Mouse (Mus musculus) liver, adult (tissue): Measurements from ENCODE around the gene Hsd17b11.

Experiments used
- GATA4 ChIP-seq: IDR thresholded peaks from 2 replicates; pipeline ENCODE4 v1.6.1; 2014; ENCODE audit warnings: mild to moderate bottlenecking, low read length; ENCODE audit not compliant: insufficient replicate concordance

The Hsd17b11 gene

DNA sequence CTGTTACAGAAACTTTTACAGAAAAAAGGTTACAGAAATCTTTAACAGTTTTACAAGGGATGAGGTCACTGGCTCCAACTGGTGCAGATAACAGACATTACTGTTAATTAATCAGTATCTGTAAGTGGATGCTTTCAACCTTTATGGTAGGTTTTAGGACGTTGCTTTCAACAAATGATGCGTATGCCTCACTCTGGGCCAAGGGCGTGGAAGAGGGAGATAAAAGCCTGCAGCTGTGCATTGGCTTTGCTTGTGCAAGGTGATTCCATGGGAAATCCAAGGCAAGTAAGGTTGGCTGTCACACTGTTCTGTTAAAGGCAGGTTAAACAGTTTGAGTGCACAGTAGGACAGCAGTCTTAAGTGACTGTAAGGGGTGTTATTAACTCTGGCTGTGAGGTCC is 14.9 kb downstream of the Hsd17b11 start:
- no peak for TF ChIP-seq GATA4

DNA sequence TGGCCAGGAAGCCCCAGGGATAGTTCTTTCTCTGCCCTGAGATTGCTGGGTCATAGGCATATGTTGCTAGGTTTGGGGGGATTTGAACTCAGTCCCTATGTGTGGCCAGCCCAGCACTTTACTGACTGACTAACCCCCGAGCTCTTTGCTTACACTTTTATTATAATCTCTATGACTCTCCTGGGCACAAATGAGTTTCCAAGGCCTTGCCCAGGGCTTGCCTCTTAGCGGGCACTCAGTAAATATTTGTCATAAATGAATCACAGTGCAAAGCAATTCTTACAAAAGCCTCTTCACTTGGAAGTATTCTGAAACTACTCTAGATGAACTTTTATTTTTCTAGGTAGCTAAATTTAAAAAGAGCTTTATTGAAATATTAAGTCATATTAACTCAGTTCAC is 17.8 kb downstream of the Hsd17b11 start:
- TF ChIP-seq GATA4, result no peak

DNA sequence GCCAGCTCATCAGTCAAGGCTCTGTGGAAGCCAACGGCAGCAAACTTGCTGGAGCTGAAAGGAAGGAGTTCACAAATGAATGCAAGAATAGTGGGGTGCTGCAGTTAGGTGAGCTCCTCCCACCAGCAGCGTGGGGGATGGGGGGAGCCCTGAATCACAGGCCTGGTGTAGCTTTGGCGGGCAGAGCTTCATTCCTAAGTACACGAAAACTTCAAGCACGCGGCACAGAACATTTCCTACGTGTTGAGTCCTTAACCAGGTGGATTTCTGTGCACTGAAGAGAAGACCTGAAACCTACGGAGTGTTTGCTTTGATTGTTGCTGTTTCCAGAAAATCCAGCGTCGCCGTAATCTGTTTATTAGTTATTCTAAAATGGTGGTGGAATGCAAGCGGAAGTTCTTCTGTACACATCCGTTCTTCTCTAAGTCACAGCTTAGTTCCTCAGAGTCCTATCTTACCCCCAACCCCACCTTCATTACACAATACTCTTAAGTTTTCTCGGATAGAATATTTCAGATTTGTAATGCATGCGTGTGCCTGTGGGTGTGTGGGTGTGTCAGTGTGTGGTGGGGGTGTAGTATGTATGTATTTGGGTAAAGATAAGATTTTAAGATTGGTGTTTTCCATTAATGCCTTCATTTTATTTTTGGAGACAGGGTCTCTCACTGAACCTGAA is 18.3 kb downstream of the Hsd17b11 start:
- no peak for TF ChIP-seq GATA4

DNA sequence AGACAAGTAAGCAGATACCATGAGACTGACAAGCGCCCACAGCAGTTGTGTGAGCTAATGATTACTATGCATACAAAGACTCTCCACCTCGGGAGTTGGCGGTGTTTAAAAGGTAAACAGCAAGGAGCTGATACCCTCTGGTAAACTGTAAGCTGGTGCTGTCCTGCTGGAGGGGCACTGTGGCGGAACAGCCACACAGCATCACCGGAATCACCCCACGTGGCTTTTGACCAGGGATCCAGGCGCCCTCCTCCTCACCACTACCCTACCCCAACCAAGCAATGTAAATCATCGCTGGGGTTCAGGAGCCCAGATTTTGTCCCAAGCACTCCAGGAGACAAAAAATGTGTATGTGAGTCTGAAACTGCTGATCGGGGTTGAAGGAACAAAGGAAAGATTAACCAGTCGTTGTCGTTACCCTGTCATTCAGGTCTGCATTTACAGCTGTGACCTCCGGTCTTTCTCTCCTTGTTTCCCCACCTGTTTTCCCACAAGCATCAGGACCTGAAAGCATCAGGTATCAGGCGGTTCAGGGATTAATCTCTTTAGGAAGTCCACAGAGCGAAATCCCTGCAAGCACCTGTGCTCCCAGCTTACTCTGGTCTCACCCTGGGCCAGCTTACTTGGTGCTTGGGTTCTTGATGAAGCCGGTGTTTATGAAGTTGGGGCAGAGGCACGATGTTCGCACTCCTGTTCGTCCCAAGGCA is 19.0 kb downstream of the Hsd17b11 start:
- TF ChIP-seq GATA4, result no peak

DNA sequence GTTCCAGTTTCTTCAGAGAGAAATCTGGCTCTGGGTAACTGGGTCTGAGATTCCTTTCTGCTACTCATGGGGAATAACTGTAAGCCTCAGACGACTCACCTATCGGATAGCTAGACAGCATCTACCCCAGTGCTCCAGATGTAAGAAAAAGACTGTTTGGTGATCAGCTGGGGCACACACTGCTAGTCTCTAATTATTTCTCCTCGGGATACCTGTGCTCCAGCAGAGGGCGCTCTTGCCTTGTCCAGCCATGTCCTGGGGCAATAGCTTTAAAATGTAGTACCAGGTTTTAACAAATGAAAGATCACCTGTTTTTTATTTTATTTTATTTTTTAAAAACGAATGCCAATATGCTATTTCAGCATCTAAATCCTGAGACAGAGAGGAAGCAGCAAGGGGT is 22.0 kb downstream of the Hsd17b11 start:
- TF ChIP-seq GATA4, result no peak

DNA sequence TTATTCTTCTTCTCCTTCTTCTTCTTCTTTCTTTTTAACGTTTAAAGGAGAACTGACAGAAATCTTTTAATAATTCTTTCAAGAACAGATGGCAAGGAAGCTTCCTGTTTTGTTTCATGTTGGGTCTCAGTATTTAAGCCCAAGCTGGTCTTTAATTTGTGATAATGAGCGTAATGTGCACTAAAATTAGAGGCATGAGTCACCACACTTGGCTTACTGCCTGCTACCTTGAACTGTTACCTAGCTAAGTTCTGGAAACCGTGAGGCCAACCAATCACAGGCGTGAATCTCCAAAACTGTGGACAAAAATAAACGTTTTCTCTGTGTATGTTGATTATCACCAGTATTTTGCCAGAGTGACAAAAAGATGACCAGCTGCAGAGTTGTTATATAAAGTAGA is 23.0 kb downstream of the Hsd17b11 start:
- TF ChIP-seq GATA4, result no peak

DNA sequence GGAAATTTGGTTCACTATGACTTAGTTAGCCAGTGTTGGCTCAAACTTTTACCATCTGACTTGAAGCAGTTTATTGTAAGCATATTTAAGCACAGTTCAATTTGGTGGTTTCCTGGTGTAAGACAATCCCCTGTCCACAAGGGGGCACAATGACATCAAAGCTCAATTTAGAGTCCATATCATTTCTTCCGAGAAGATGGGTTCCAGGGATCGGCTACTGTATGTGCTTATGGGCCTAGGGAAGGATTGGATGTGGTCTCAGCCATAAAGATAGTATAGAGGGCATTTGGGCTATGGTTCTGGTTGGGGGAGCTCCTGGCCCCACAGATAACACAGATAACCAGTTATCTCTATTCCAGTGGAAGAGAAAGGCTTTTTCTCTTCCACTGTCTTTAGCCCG is 26.5 kb downstream of the Hsd17b11 start:
- TF ChIP-seq GATA4, result peak; percentile 5; the same call in 1 of the 2 replicates

DNA sequence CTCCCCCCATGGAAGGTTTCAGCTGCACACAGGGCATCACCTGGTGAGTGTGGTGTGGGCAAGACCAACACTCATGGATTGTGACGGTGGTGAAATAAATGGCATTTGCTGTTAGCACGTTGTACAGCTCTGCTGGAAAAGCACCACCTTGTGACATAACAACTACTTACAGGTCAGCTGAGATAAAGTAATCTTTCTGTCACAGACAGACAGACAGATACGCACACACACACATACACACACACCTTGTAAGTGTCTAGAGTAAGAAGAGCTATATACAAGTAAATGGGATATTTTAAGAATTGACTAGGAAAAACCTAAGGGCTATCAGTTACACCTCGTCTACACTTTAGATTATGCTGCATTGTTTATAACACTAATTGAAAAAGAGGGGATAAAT is 27.1 kb downstream of the Hsd17b11 start:
- no peak for TF ChIP-seq GATA4

DNA sequence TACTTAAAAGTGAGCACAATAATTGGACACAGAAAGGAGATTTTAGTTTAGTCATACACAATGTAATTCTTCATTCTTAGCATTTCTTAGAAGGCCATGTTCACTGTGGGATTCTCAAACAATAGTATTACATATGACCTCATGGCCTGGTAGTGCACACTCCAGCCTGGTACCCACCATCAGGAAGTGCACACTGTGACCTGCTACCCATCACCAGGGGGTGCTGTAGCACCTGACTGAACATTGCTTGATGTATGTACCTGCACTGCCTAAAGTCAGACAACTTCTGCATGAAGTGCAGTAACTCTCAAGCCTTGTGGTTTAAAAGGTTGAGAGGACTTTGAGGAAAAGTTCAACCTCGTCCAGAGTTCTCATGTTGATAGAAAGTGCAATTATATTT is 28.1 kb downstream of the Hsd17b11 start:
- no peak for TF ChIP-seq GATA4

DNA sequence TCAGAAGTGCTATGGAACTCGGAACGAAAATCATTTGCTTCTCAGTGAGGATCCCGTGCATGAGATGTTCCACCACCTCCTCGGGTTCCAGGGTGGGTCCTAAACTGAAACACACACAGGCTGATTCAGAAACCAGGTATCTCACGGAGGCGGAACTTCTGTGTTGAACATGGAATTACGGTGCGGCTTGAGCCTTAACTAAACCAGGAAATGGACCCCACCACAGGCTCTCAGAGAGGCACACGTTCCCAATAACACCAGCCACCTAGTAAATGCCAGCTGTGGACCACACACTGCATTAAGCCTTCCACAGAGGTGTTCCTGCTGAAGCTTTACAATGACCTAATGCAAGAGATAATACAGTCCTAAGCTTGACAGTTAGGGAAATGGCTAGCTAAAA is 28.9 kb downstream of the Hsd17b11 start:
- no peak for TF ChIP-seq GATA4

DNA sequence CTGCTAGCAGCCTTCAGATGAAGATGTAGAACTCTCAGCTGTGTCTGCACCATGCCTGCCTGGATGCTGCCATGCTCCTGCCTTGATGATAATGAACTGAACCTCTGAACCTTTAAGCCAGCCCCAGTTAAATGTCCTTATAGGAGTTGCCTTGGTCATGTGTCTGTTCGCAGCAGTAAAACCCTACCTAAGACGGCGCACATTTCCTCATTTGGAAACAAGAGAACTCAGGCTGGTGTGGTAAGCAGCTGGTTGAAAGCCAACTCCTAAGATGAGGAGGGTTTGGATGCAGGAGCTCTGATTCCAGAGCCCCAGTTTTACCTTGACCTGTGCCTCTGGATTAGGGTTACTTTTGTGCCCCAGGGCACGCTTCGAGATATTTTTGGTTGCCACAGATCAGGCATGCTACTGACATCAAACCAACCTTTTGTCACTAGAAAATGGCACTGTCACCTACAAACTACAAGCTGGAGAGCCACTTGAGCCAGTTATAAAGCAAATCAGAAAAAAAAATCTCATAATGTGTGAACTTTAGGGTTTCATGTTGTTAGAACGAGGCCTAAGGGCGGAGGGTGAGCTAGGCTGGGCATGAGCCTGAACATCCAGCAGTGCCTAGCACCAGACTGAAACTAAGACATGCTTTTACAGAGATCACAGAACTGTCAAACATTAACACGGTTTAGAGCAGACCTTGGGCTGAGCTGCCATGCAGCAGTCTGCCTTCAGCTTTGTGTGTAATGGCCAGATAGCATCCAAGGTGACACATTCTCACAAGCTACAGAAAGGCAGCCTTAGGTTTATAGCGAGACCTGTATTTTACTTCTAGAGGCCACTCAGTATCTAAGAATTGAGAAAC is 40.8 kb downstream of the Hsd17b11 start:
- TF ChIP-seq GATA4, result no peak

DNA sequence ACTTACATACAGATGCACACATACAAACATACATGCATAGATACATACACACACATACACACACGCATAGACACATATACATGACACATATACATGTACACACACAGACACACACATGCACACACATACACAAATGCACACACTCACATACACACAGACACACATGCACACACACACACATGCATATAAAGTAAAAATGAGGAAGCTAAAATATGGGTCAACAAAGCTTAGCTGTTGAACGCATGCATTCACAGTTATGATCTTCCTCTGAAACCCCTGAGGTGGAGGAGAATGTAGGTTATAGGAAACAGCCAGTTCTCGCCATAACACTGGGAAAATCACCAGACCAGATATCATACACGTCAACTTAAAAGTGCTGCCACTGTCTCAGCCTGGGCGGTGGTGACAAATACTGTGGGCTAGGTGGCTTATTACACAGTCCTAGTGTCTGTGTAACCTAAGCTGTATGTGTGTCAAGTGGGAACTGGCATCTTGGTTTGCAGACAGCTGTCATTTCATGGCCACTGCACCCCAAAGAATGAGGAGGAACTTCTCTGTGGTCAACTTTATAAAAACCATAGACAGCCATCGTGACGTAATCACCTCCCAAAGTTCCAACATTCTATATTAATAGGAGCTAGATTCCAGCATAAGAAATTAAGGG is 43.7 kb downstream of the Hsd17b11 start:
- TF ChIP-seq GATA4, result no peak

DNA sequence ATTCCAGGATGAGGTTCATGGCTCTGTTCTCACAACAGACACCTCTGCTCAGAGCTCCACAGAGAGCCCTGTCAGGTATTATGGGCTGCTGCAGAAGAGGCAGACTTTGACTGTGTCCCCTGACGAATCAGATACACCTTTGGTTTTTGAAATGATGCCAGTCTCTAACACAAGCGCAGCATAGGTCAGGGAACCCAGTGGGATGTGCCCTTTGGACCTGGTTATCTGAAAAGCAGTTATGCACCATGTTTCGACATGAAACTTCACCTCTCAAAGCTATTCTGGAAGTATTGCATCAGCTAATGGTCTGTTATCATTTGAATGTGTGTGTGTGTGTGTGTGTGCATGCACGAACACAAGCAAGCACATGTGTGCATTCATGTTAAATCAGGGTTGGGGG is 44.4 kb downstream of the Hsd17b11 start, which contains the start of gene Hsd17b13:
Hsd17b13 (minus strand) TSS at position 114 of the 400 bp plus-strand sequence.
- peak; percentile 99 for TF ChIP-seq GATA4

DNA sequence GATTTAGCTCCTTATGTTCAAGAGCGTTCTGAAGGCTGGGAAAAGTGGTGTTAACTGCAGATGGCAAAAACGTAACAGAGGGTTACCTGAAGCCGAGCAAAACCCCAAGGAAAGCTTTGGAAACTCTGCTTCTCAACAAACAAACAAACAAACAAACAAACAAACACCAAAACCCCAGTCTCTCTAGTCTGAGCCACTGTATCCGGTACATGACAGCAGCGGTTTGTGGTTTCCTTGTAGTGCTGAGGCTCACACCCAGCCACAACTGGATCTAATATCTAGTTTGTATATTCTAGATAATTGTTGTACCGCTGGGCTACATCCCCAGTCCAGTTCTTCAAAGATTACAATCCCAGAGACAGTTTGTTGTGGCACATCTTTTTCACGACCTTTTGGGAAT is 46.0 kb downstream of the Hsd17b11 start:
- no peak for TF ChIP-seq GATA4

DNA sequence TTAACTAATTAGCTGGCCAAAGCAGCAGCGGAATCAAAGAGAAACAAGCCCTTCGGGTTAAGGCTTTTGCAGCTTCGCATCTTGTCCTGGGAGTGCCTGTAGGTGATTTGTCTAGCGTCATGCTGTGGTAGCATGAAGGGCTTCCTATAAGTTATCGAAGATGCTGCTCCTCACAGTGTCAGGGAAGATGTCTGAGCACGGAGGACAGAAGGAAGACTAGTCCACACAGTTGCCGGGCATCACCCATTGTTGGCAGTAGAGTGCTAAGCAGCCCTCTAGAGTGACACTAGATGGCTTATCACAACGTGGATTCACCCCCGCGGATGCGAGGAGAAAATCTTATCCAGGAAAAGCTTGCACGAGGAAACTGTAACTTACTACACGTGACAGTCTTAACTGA is 48.9 kb downstream of the Hsd17b11 start:
- TF ChIP-seq GATA4, result no peak
